In the genomic region with DNA sequence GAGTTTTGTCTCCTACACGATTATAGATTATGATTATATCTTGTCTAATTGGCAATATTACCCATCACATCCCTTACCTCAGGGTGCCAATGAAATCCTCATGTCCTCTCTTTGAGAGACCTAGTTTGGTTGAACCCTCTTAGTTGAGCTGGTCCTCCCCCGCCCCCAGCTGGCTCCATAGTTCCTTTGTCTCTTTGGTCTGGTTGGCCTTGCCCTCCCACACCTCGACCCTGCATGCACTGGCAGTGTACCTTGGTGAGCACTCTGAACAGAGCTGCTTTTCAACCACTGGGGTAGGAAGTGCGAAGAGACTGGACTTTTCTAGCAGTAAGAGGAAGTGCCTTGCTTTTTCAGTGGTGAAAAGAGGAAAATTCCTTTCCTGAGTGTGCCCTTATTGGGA, we compare ENCODE assay signal across 14 mouse cellular contexts.
"Had no signal": no experiment of that assay in that cellular context is flagged by ENCODE, and none has a peak within 500 bp of the region (broad histone marks: within the 10 kb centered on the region; RNA-seq: fewer than 3 reads in every experiment).

No protein-coding gene starts in this region.

- H3K27me3 ChIP-seq: intestine, embryonic 15.5 days; liver, embryonic 13.5 days had no signal

- H3K9ac ChIP-seq: intestine, embryonic 15.5 days; liver, embryonic 13.5 days had no signal

- H3K36me3 ChIP-seq: intestine, embryonic 15.5 days; liver, embryonic 13.5 days had no signal

- H3K4me3 ChIP-seq: intestine, embryonic 15.5 days; layer of hippocampus, adult 2 months; liver, embryonic 13.5 days had no signal

- H3K27ac ChIP-seq: intestine, embryonic 15.5 days; layer of hippocampus, adult 2 months; liver, embryonic 13.5 days had no signal

- H3K4me2 ChIP-seq: intestine, embryonic 15.5 days; liver, embryonic 13.5 days; midbrain, embryonic 11.5 days had no signal

- H3K9me3 ChIP-seq: intestine, embryonic 15.5 days; liver, embryonic 13.5 days had no signal

- H3K4me1 ChIP-seq: intestine, embryonic 15.5 days had no signal

- DNase-seq: kidney, adult 11 months; kidney, adult 8-10 months; layer of hippocampus, adult 9-11 months; liver, embryonic 13.5 days; lung, adult 2 months; lung, postnatal 36 days; midbrain, embryonic 14.5 days; right cerebral cortex, adult 18-20 months; right cerebral cortex, postnatal 14 days; right cerebral cortex, postnatal 4 days; thymus, postnatal 25 days had no signal

- ATAC-seq: intestine, embryonic 15.5 days had no signal
